Mouse (Mus musculus): ENCODE results near the gene Micall1. TPM values are rescaled to one million over a fixed set of nuclear protein-coding genes. Genes with fewer than 3 reads are reported as not detected.

The Micall1 gene
- polyA plus RNA-seq (2015; fragmentation: Nextera tagmentation; extraction: Ambion mirVana), result 8.6 and 9.5 TPM in 2 replicates

- Histone ChIP-seq H3K4me3 (replicated peaks) (peak within 1 kb of the TSS; percentile 88), H3K9me3 (no peaks in the 10 kb centered on the region), H3K36me3 (peaks cover 6% of the 10 kb centered on the region; the same call in 1 of the 2 replicates), H3K9ac (replicated peaks) (peak within 1 kb of the TSS; percentile 89), H3K27ac (peak within 1 kb of the TSS; percentile 56), H3K27me3 (peaks cover 10% of the 10 kb centered on the region), H3K4me1 (replicated peaks) (peaks cover 33% of the 10 kb centered on the region), H3K4me2 (replicated peaks) (peak within 1 kb of the TSS; percentile 96)
- WGBS, result under 1% methylated on average over 80 of the region's 85 CpGs
- peak; percentile 84 for ATAC-seq
These were observed at the start of gene Micall1 for GRCm38 (mm10) chr15:79108421-79109320. Gene Micall1 (plus strand): TSS chr15:79108898.

GRCm38 (mm10) chr15:79060887-79061565 lies 47.7 kb upstream of the Micall1 start:
- Histone ChIP-seq H3K4me3 (replicated peaks) (peak overlapping the region; percentile 84), H3K27me3 (no peaks in the 10 kb centered on the region), H3K9me3 (no peaks in the 10 kb centered on the region), H3K9ac (replicated peaks) (no peak overlapping the region), H3K36me3 (peaks cover 50% of the 10 kb centered on the region), H3K4me1 (replicated peaks) (peaks cover 21% of the 10 kb centered on the region), H3K4me2 (replicated peaks) (peak overlapping the region; percentile 83; the same call in 1 of the 2 replicates), H3K27ac (no peak overlapping the region)
- 84% methylated on average over 14 of the region's 14 CpGs for WGBS
- ATAC-seq, result no peak

GRCm38 (mm10) chr15:79062376-79063159 lies 46.1 kb upstream of the Micall1 start, which contains the start of gene Ankrd54:
Gene Ankrd54 (minus strand): TSS chr15:79062893.
- WGBS, result under 1% methylated on average over 80 of the region's 80 CpGs

GRCm38 (mm10) chr15:79063160-79063740 lies 45.4 kb upstream of the Micall1 start:
- H3K36me3 ChIP-seq, result peaks cover 28% of the 10 kb centered on the region
- peak overlapping the region; percentile 61 for H3K4me2 ChIP-seq (replicated peaks)
- H3K9ac ChIP-seq (replicated peaks), result peak overlapping the region; percentile 56; the same call in 1 of the 2 replicates
- H3K27me3 ChIP-seq, result no peaks in the 10 kb centered on the region
- H3K4me1 ChIP-seq (replicated peaks), result peaks cover 21% of the 10 kb centered on the region
- no peak for ATAC-seq
- H3K9me3 ChIP-seq, result no peaks in the 10 kb centered on the region
- 9% methylated on average over 14 of the region's 14 CpGs for WGBS
- peak overlapping the region; percentile 38 for H3K4me3 ChIP-seq (replicated peaks)
- H3K27ac ChIP-seq, result peak overlapping the region; percentile 26; the same call in 1 of the 2 replicates

More at GRCm38 (mm10) chr15:79062376-79063159, 46.1 kb upstream of the Micall1 start, which contains the start of gene Ankrd54:
- Histone ChIP-seq H3K27me3 (no peaks in the 10 kb centered on the region), H3K9ac (replicated peaks) (peak within 1 kb of the TSS; percentile 86), H3K4me2 (replicated peaks) (peak within 1 kb of the TSS; percentile 83), H3K9me3 (no peaks in the 10 kb centered on the region), H3K36me3 (peaks cover 35% of the 10 kb centered on the region), H3K4me1 (replicated peaks) (peaks cover 21% of the 10 kb centered on the region), H3K27ac (peak within 1 kb of the TSS; percentile 75), H3K4me3 (replicated peaks) (peak within 1 kb of the TSS; percentile 84)
- ATAC-seq, result peak; percentile 100

- no peak overlapping the region for H3K4me2 ChIP-seq (replicated peaks)
- H3K9ac ChIP-seq (replicated peaks), result no peak overlapping the region
- H3K9me3 ChIP-seq, result no peaks in the 10 kb centered on the region
- 0 out of 2 replicates have a peak, but pooled peaks cover 2% of the 10 kb centered on the region for H3K27me3 ChIP-seq
- no peak overlapping the region for H3K27ac ChIP-seq
- WGBS, result 72% methylated on average over 8 of the region's 8 CpGs
- H3K4me1 ChIP-seq (replicated peaks), result peaks cover 21% of the 10 kb centered on the region
- peaks cover 8% of the 10 kb centered on the region for H3K36me3 ChIP-seq
- ATAC-seq, result no peak
- H3K4me3 ChIP-seq (replicated peaks), result no peak overlapping the region
These were observed 43.5 kb upstream of the Micall1 start for GRCm38 (mm10) chr15:79065086-79065770.

- Histone ChIP-seq H3K27me3 (0 out of 2 replicates have a peak, but pooled peaks cover 3% of the 10 kb centered on the region), H3K4me3 (replicated peaks) (no peak overlapping the region), H3K4me2 (replicated peaks) (no peak overlapping the region), H3K9me3 (no peaks in the 10 kb centered on the region), H3K27ac (no peak overlapping the region), H3K9ac (replicated peaks) (no peak overlapping the region), H3K36me3 (no peaks in the 10 kb centered on the region), H3K4me1 (replicated peaks) (peaks cover 15% of the 10 kb centered on the region)
- no peak for ATAC-seq
- 59% methylated on average over 2 of the region's 2 CpGs for WGBS
These were observed 42.4 kb upstream of the Micall1 start for GRCm38 (mm10) chr15:79066276-79066675.

GRCm38 (mm10) chr15:79067631-79068030 lies 41.1 kb upstream of the Micall1 start:
- Histone ChIP-seq H3K9me3 (no peaks in the 10 kb centered on the region), H3K27ac (no peak overlapping the region), H3K4me2 (replicated peaks) (no peak overlapping the region), H3K4me3 (replicated peaks) (no peak overlapping the region), H3K36me3 (no peaks in the 10 kb centered on the region), H3K9ac (replicated peaks) (no peak overlapping the region), H3K4me1 (replicated peaks) (peaks cover 5% of the 10 kb centered on the region), H3K27me3 (0 out of 2 replicates have a peak, but pooled peaks cover 3% of the 10 kb centered on the region)
- 82% methylated on average over 3 of the region's 3 CpGs for WGBS
- no peak for ATAC-seq

- no peak overlapping the region for H3K4me3 ChIP-seq (replicated peaks)
- no peak overlapping the region for H3K9ac ChIP-seq (replicated peaks)
- 0 out of 2 replicates have a peak, but pooled peaks cover 3% of the 10 kb centered on the region for H3K27me3 ChIP-seq
- H3K27ac ChIP-seq, result no peak overlapping the region
- H3K36me3 ChIP-seq, result no peaks in the 10 kb centered on the region
- 84% methylated on average over 3 of the region's 3 CpGs for WGBS
- H3K4me1 ChIP-seq (replicated peaks), result peaks cover 3% of the 10 kb centered on the region
- no peak for ATAC-seq
- no peak overlapping the region for H3K4me2 ChIP-seq (replicated peaks)
- no peaks in the 10 kb centered on the region for H3K9me3 ChIP-seq
These were observed 40.3 kb upstream of the Micall1 start for GRCm38 (mm10) chr15:79068416-79068815.

GRCm38 (mm10) chr15:79071117-79072039 lies 37.3 kb upstream of the Micall1 start:
- Histone ChIP-seq H3K4me1 (replicated peaks) (peaks cover 17% of the 10 kb centered on the region), H3K9ac (replicated peaks) (no peak overlapping the region), H3K27me3 (0 out of 2 replicates have a peak, but pooled peaks cover 3% of the 10 kb centered on the region), H3K36me3 (peaks cover under 1% of the 10 kb centered on the region; the same call in 1 of the 2 replicates), H3K9me3 (no peaks in the 10 kb centered on the region), H3K27ac (no peak overlapping the region), H3K4me2 (replicated peaks) (no peak overlapping the region), H3K4me3 (replicated peaks) (no peak overlapping the region)
- ATAC-seq, result no peak
- WGBS, result 69% methylated on average over 5 of the region's 5 CpGs

GRCm38 (mm10) chr15:79073752-79074151 lies 34.9 kb upstream of the Micall1 start:
- Histone ChIP-seq H3K4me1 (replicated peaks) (peaks cover 25% of the 10 kb centered on the region), H3K27ac (no peak overlapping the region), H3K27me3 (0 out of 2 replicates have a peak, but pooled peaks cover 3% of the 10 kb centered on the region), H3K9ac (replicated peaks) (no peak overlapping the region), H3K9me3 (no peaks in the 10 kb centered on the region), H3K4me3 (replicated peaks) (no peak overlapping the region; the same call in 1 of the 2 replicates), H3K4me2 (replicated peaks) (no peak overlapping the region), H3K36me3 (peaks cover 23% of the 10 kb centered on the region)
- no peak for ATAC-seq
